Mouse (Mus musculus) limb, embryonic 14.5 days (tissue): ENCODE results near the gene Phb2. TPM values are rescaled to one million over a fixed set of nuclear protein-coding genes. Genes with fewer than 3 reads are reported as not detected.

Source experiments
- ATAC-seq: fragments of 200-750 bp; cut with Nextera tagmentation; 2 replicates; pipeline ENCODE4 v1.8.0; 2017; ENCODE audit warnings: low read depth, moderate number of reproducible peaks, moderate TSS enrichment; ENCODE audit not compliant: low FRiP score
- DNase-seq: peaks from one replicate; pipeline ENCODE4 v3.0.0-alpha.2; 2015; ENCODE audit warnings: low spot score
- H3K27ac ChIP-seq: fragments of 300-500 bp; sonication (generic); replicated peaks from 2 replicates; pipeline ENCODE4 v1.5.1; 2014; ENCODE audit warnings: low read depth, mild to moderate bottlenecking, low read length, moderate library complexity, mixed read lengths
- H3K27me3 ChIP-seq: fragments of 300-500 bp; sonication (generic); 2 replicates; pipeline ENCODE4 v1.6.1; 2014; ENCODE audit warnings: low read length, mixed read lengths; ENCODE audit not compliant: control insufficient read depth, insufficient read depth
- H3K36me3 ChIP-seq: fragments of 300-500 bp; sonication (generic); 2 replicates; pipeline ENCODE4 v1.6.1; 2014; ENCODE audit warnings: mild to moderate bottlenecking, low read length, moderate library complexity, mixed read lengths; ENCODE audit not compliant: control insufficient read depth, insufficient read depth
- H3K4me1 ChIP-seq: fragments of 300-500 bp; sonication (generic); 2 replicates; pipeline ENCODE4 v1.6.1; 2014; ENCODE audit warnings: antibody characterized with exemption, low read length, mixed read lengths; ENCODE audit not compliant: control insufficient read depth, insufficient read depth
- H3K4me2 ChIP-seq: fragments of 300-500 bp; sonication (generic); replicated peaks from 2 replicates; pipeline ENCODE4 v1.6.1; 2014; ENCODE audit warnings: low read depth, mild to moderate bottlenecking, low read length, moderate library complexity; ENCODE audit not compliant: severe bottlenecking
- H3K4me3 ChIP-seq: fragments of 300-500 bp; sonication (generic); replicated peaks from 2 replicates; pipeline ENCODE4 v1.5.1; 2014; ENCODE audit warnings: low read length
- H3K9ac ChIP-seq: fragments of 300-500 bp; sonication (generic); 2 replicates; pipeline ENCODE4 v1.6.1; 2014; ENCODE audit warnings: mild to moderate bottlenecking, low read depth, low read length, moderate library complexity; ENCODE audit not compliant: severe bottlenecking
- H3K9me3 ChIP-seq: fragments of 300-500 bp; sonication (generic); 2 replicates; pipeline ENCODE4 v1.6.1; 2016; ENCODE audit warnings: low read length; ENCODE audit not compliant: control insufficient read depth
- POLR2A ChIP-seq: fragments of 200-500 bp; IDR thresholded peaks from 2 replicates; pipeline ENCODE4 v1.8.0; 2012; ENCODE audit warnings: inconsistent platforms, mild to moderate bottlenecking, moderate library complexity, borderline replicate concordance; ENCODE audit not compliant: insufficient read depth, insufficient read length; ENCODE audit errors: extremely low read depth
- WGBS: fragments of 180-500 bp; shearing (Covaris S2); extraction: QIAGEN DNeasy Blood & Tissue Kit; methylation state at CpG from one replicate; pipeline ENCODE4 v1.1.7; 2014; 5-methylcytosine and 5-hydroxymethylcytosine counted together
- polyA plus RNA-seq, 2 experiments: library from polyadenylated mRNA; depleted of rRNA in 1 of 2; stranded (reverse) in 1 of 2; unstranded in 1 of 2; fragments of >200 nt; fragmentation: Nextera tagmentation in 1 of 2; extraction: Ambion mirVana in 1 of 2; gene quantifications; 2 replicates each; pipeline versions ENCODE4 v1.2.1 to v1.2.3; 2012 to 2014

Phb2 gene
- polyA plus RNA-seq, 2 experiments = 205 to 296 TPM

- Histone ChIP-seq H3K9me3 (no peaks in the 10 kb centered on the region), H3K9ac (no peak overlapping the region), H3K36me3 (no peaks in the 10 kb centered on the region), H3K27ac (no peak overlapping the region), H3K27me3 (no peaks in the 10 kb centered on the region), H3K4me3 (no peak overlapping the region), H3K4me2 (no peak overlapping the region), H3K4me1 (no peaks in the 10 kb centered on the region)
- DNase-seq (no peak), ATAC-seq (no peak)
- WGBS = 45% methylated on average over 19 of the region's 19 CpGs
- TF ChIP-seq POLR2A = no peak
Measured at GRCm38 (mm10) chr6:124732476-124733370, 20.6 kb downstream of the Phb2 start.

GRCm38 (mm10) chr6:124734417-124734816 lies 22.3 kb downstream of the Phb2 start:
- Histone ChIP-seq H3K36me3 (no peaks in the 10 kb centered on the region), H3K27ac (no peak overlapping the region), H3K4me1 (0 out of 2 replicates have a peak, but pooled peaks cover under 1% of the 10 kb centered on the region), H3K4me2 (no peak overlapping the region), H3K9ac (no peak overlapping the region), H3K4me3 (no peak overlapping the region), H3K9me3 (no peaks in the 10 kb centered on the region), H3K27me3 (no peaks in the 10 kb centered on the region)
- no peak for DNase-seq
- TF ChIP-seq POLR2A = no peak
- WGBS = 81% methylated on average over 3 of the region's 3 CpGs
- ATAC-seq = no peak

DNA sequence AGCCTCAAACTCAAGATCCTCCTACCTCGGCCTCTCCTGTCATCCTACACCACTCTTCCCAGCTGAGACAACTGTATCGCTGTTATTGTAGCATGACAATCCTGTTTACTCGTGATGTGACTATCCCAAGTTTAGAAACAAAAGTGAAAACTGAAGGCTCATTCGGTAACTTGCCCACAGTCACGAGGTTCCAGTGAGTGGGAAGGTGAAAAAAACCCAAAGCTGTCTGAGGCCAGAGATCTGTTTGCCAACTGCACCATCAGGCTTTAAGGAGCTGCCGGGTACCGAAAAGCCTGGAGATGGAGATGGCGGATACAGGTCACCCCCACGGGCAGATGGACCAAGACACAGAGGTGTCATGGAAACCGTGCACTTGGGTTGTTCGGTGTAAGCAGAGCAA lies 24.9 kb downstream of the Phb2 start:
- WGBS = 89% methylated on average over 11 of the region's 11 CpGs
- no peak for ATAC-seq

DNA sequence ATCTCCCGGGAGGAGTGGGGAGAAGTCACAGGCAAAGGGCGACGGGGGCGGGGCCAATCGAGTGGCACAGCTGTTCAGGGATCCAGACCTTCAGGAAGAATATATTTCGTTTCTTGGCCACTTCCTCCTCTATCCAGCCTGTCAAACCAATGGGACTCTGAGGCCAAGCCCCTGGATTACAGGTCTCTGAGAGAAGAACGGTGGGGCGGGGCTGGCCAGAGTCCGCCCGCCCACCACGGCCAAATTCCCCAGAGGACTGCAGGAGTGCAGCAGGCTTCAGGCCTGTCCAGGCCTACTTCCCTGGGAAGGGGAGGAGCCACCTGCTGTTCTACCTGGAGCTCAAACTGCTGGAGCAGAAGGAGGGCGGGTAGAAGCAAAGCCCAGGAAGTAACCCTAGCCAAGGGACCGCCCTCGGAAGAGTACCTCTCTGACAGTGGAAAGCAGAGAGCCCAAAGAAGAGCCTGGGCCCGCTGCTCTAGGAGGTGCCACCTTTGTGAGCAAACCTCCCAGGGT lies 26.4 kb downstream of the Phb2 start, which contains the start of gene Ptpn6:
Gene Ptpn6 (minus strand): TSS at position 204 of the 513 bp plus-strand sequence.
- no peaks in the 10 kb centered on the region for H3K27me3 ChIP-seq
- H3K9me3 ChIP-seq = no peaks in the 10 kb centered on the region
- H3K36me3 ChIP-seq = peaks cover 14% of the 10 kb centered on the region
- 30% methylated on average over 15 of the region's 15 CpGs for WGBS
- peaks cover 7% of the 10 kb centered on the region for H3K4me1 ChIP-seq
- H3K9ac ChIP-seq = no peak within 1 kb of the TSS; the same call in 1 of the 2 replicates
- no peak within 1 kb of the TSS for H3K4me3 ChIP-seq
- DNase-seq (no peak), ATAC-seq (no peak)
- TF ChIP-seq POLR2A = no peak
- no peak within 1 kb of the TSS for H3K27ac ChIP-seq
- 0 out of 2 replicates have a peak within 1 kb of the TSS, but pooled peaks have one; percentile 6 for H3K4me2 ChIP-seq

More for the DNA sequence above, 24.9 kb downstream of the Phb2 start:
- Histone ChIP-seq H3K4me1 (peaks cover 7% of the 10 kb centered on the region), H3K9ac (no peak overlapping the region), H3K4me2 (no peak overlapping the region), H3K27ac (no peak overlapping the region), H3K27me3 (no peaks in the 10 kb centered on the region), H3K36me3 (no peaks in the 10 kb centered on the region), H3K9me3 (no peaks in the 10 kb centered on the region), H3K4me3 (no peak overlapping the region)
- no peak for DNase-seq
- TF ChIP-seq POLR2A = no peak

DNA sequence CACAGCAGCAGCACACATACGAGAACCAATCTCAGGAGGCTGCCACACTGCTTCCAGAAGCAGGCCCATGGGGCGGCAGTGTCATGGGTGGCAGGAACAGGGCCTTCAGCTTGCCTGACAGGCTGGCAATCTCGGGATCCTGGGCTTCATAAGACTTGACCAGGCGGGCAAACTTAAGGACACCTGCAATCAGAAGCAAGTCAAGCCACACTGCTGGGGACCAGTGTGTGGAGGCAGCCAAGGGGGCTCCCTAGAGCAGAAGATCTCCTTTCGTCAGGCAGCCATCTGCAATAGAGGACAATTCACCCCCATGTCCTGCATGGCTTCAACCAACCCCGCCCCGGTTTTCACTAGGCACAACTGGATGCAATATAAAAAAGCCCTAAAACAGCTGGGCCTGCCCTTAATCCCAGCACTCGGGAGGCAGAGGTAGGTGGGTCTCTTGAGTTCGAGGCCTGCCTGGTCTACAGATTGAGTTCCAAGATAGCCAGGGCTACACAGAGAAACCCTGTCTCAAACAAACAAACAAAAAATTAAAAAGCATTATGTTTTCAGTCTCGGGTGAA lies 27.2 kb downstream of the Phb2 start:
- H3K9me3 ChIP-seq = no peaks in the 10 kb centered on the region
- 87% methylated on average over 10 of the region's 10 CpGs for WGBS
- no peak overlapping the region; the same call in 1 of the 2 replicates for H3K9ac ChIP-seq
- peaks cover 21% of the 10 kb centered on the region for H3K36me3 ChIP-seq
- TF ChIP-seq POLR2A = no peak
- peak overlapping the region; percentile 65; the same call in 1 of the 2 replicates for H3K4me2 ChIP-seq
- DNase-seq (no peak), ATAC-seq (no peak)
- H3K27me3 ChIP-seq = no peaks in the 10 kb centered on the region
- H3K4me3 ChIP-seq = no peak overlapping the region
- no peak overlapping the region for H3K27ac ChIP-seq
- H3K4me1 ChIP-seq = peaks cover 7% of the 10 kb centered on the region
